Mouse (Mus musculus) hindbrain, postnatal 0 days (tissue): ENCODE measurements around the gene Tacc2. TPM values are rescaled to one million over a fixed set of nuclear protein-coding genes. Genes with fewer than 3 reads are reported as not detected.

Experiments used
- ATAC-seq: fragments of 200-750 bp; cut with Nextera tagmentation; 2 replicates; pipeline ENCODE4 v1.8.0; 2017; ENCODE audit warnings: mild to moderate bottlenecking, moderate TSS enrichment, moderate library complexity
- DNase-seq: peaks from one replicate; pipeline ENCODE4 v3.0.0-alpha.2; 2015; ENCODE audit warnings: low spot score
- H3K27ac ChIP-seq: fragments of 300-500 bp; sonication (generic); 2 replicates; pipeline ENCODE4 v1.5.1; 2014; ENCODE audit warnings: mild to moderate bottlenecking
- H3K27me3 ChIP-seq: fragments of 300-500 bp; sonication (generic); 2 replicates; pipeline ENCODE4 v1.6.1; 2014; ENCODE audit warnings: low read length, mixed read lengths; ENCODE audit not compliant: insufficient read depth
- H3K36me3 ChIP-seq: fragments of 300-500 bp; sonication (generic); 2 replicates; pipeline ENCODE4 v1.6.1; 2014; ENCODE audit warnings: low read length, mixed read lengths; ENCODE audit not compliant: insufficient read depth
- H3K4me1 ChIP-seq: fragments of 300-500 bp; sonication (generic); 2 replicates; pipeline ENCODE4 v1.6.1; 2014; ENCODE audit warnings: antibody characterized with exemption, low read length, mixed read lengths; ENCODE audit not compliant: insufficient read depth
- H3K4me2 ChIP-seq: fragments of 300-500 bp; sonication (generic); 2 replicates; pipeline ENCODE4 v1.6.1; 2014; ENCODE audit warnings: low read depth, mild to moderate bottlenecking, low read length, moderate library complexity, mixed read lengths
- H3K4me3 ChIP-seq: fragments of 300-500 bp; sonication (generic); 2 replicates; pipeline ENCODE4 v1.5.1; 2014; ENCODE audit warnings: low read length
- H3K9ac ChIP-seq: fragments of 300-500 bp; sonication (generic); replicated peaks from 2 replicates; pipeline ENCODE4 v1.6.1; 2014; ENCODE audit warnings: mild to moderate bottlenecking, low read length, moderate library complexity, mixed read lengths
- H3K9me3 ChIP-seq: fragments of 300-500 bp; sonication (generic); 2 replicates; pipeline ENCODE4 v1.6.1; 2016; ENCODE audit warnings: low read length, mixed read lengths
- CTCF ChIP-seq: IDR thresholded peaks from 2 replicates; pipeline ENCODE4 v1.5.1; 2016; ENCODE audit warnings: antibody characterized with exemption, control low read depth, low read depth
- WGBS: fragments of 180-500 bp; shearing (Covaris S2); extraction: QIAGEN DNeasy Blood & Tissue Kit; methylation state at CpG from one replicate; pipeline ENCODE4 v1.1.7; 2014; 5-methylcytosine and 5-hydroxymethylcytosine counted together
- polyA plus RNA-seq: library from polyadenylated mRNA; unstranded; fragments of >200 nt; fragmentation: Nextera tagmentation; extraction: Ambion mirVana; gene quantifications from 2 replicates; pipeline ENCODE4 v1.2.1, GENCODE M21; 2015
- total RNA-seq: library from RNA; depleted of rRNA; stranded (reverse); fragments of >200 nt; gene quantifications from 2 replicates; pipeline ENCODE4 v1.2.3, GENCODE M21; 2014

Tacc2 gene
- total and polyA plus RNA-seq, 2 experiments from 2014 or later, result 38.4 to 51.8 TPM

DNA sequence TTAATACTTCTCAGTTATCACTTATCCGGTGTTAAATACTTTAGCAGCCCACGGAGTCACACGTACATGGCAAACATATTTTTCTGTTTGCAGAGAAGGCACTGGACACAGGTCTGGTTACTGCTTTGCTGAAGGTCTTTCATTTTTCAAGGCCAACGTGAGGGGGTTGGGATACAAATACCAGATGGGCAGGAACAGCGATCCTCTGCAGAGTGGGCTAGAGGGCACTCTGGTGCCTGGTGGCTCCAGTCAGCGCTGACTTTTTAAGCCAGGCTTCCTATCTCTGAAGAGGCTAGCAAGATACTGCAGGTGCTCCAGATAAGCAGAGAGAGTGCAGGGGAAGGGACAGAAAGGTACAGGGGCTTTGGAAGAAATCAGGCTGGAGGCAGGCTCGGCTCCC lies 58.0 kb downstream of the Tacc2 start:
- Histone ChIP-seq H3K9me3 (no peaks in the 10 kb centered on the region), H3K9ac (no peak overlapping the region), H3K27me3 (no peaks in the 10 kb centered on the region), H3K36me3 (no peaks in the 10 kb centered on the region), H3K4me2 (no peak overlapping the region), H3K4me3 (no peak overlapping the region), H3K4me1 (no peaks in the 10 kb centered on the region), H3K27ac (no peak overlapping the region)
- ATAC-seq (no peak), DNase-seq (no peak)
- WGBS, result 60% methylated on average over 7 of the region's 7 CpGs
- no peak for TF ChIP-seq CTCF

DNA sequence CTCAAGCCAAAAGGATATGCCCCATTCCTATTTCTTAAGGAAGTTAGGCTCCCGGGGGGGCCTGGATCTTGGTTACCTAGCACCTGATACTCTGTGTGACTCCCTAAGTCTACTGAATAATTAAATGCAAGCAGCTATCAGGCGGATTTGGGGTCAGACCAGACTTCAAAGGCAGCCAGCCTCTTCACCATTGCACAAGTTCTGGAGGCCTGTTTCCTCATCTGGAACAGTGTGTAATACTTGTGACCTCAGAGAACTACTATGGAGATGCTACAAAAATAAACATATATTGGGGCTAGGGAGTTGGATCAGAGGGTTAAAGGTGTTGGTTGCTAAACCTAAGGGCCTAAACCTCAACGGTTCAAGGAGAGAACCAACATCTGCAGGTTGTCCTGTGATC lies 59.0 kb downstream of the Tacc2 start:
- Histone ChIP-seq H3K4me1 (no peaks in the 10 kb centered on the region), H3K27me3 (no peaks in the 10 kb centered on the region), H3K4me2 (no peak overlapping the region), H3K9me3 (no peaks in the 10 kb centered on the region), H3K36me3 (no peaks in the 10 kb centered on the region), H3K9ac (no peak overlapping the region), H3K27ac (no peak overlapping the region), H3K4me3 (no peak overlapping the region)
- no peak for ATAC-seq
- no peak for DNase-seq
- WGBS, result 82% methylated on average over 3 of the region's 3 CpGs
- no peak for TF ChIP-seq CTCF

DNA sequence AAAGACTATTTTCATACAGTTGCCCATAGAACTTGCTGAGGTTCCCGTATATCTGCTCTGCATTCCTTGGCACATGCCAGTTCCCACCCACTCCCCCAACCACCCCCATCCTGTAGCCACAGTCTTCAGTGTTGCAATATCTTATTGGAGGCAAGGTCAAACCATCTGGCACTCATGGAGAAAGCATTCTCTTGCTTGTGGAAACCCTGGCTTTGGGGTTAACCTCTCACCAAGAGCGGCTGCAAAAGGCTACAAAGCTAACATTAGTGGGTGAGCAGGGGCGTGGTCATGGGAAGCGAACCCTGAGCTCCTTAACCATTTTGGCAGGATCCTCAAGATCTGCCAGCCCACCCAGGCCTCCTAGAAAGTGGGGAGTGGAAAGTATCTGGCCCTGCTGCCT lies 59.7 kb downstream of the Tacc2 start:
- no peak for ATAC-seq
- WGBS, result 88% methylated on average over 4 of the region's 4 CpGs

DNA sequence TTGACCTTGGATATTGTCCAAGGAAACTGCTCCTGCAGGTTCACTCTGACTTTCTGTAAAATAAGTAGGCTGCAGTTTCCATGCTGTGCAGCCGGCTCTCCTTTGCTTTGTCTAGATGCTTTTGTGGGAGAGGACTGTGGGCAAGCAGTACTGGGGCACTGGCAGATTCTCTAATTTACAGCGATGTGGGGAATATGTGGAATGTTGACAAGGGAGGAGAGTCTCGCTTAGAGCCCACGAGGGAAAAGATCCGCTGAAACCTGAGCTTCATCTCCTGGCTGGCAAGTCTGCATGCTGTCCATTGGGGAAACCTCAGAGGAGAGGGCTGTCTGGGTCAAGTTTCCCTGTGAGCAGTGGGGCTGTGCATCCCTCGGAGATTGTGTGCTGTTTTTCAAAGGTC lies 60.6 kb downstream of the Tacc2 start:
- Histone ChIP-seq H3K27ac (no peak overlapping the region), H3K4me3 (no peak overlapping the region), H3K9ac (no peak overlapping the region), H3K9me3 (no peaks in the 10 kb centered on the region), H3K36me3 (no peaks in the 10 kb centered on the region), H3K4me2 (no peak overlapping the region), H3K27me3 (no peaks in the 10 kb centered on the region), H3K4me1 (no peaks in the 10 kb centered on the region)
- ATAC-seq (no peak), DNase-seq (no peak)
- no peak for TF ChIP-seq CTCF
- WGBS, result 38% methylated on average over 6 of the region's 6 CpGs

More for the DNA sequence above, 59.7 kb downstream of the Tacc2 start:
- Histone ChIP-seq H3K4me3 (no peak overlapping the region), H3K9me3 (no peaks in the 10 kb centered on the region), H3K27ac (no peak overlapping the region), H3K27me3 (no peaks in the 10 kb centered on the region), H3K4me1 (no peaks in the 10 kb centered on the region), H3K9ac (no peak overlapping the region), H3K4me2 (no peak overlapping the region), H3K36me3 (no peaks in the 10 kb centered on the region)
- DNase-seq, result no peak
- TF ChIP-seq CTCF, result no peak

DNA sequence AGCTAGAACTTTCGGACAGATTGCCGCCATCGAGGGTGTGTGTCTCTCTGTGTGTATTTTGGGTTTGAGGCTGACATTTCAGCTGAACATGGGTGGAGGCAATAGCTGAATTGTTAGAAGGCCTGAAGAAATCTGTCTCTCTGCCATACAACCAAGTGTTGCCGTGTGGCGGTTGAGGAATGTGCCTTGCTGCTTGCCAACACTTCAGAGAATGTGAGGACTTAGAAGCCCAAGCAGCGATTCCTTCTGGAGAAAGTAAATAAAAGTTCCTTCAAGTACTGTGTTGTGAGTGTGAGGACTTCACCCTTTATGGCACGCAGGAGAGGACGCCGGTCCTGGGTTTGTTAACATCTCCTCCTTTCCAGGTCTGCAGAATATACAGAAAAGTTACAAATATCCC lies 63.4 kb downstream of the Tacc2 start:
- WGBS, result 75% methylated on average over 9 of the region's 9 CpGs
- ATAC-seq (no peak), DNase-seq (no peak)
- no peak overlapping the region for H3K9ac ChIP-seq
- H3K9me3 ChIP-seq, result no peaks in the 10 kb centered on the region
- H3K36me3 ChIP-seq, result no peaks in the 10 kb centered on the region
- no peak overlapping the region for H3K4me3 ChIP-seq
- no peaks in the 10 kb centered on the region for H3K27me3 ChIP-seq
- TF ChIP-seq CTCF, result no peak
- H3K27ac ChIP-seq, result no peak overlapping the region
- no peaks in the 10 kb centered on the region; the same call in 1 of the 2 replicates for H3K4me1 ChIP-seq
- H3K4me2 ChIP-seq, result no peak overlapping the region

DNA sequence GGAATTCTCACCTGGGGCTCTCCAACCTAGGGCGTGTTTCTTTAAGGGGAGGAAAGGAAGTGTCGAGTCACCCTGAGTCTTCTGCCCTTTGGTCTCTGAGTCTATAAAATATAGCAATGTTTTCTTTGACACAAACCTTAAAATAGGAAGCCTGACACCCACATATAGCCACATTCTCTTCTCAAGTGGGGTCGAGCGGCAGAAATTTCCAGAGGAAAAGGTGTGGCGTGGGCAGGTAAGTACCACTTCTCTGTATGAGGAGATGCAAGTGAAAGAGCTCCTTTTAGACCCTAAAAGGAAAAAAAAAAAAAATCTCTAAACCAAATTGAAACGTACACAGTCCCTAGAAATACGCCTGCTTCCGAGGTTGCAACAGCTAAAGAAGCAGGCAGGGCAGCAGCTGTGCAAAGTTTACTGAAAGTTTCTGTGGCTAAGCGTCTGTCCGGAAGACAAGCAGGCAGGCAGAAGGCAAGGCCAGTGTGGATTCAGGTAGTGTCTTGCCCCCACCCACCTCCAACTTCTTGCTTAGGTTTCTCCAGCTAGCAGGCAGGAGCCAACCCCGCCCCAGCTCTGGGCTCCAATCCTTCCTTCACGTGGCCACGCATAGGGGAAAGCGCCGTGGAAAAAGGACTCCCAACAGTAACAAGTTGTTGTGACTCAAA lies 68.2 kb downstream of the Tacc2 start:
- H3K4me3 ChIP-seq, result peak overlapping the region; percentile 44
- DNase-seq, result no peak
- TF ChIP-seq CTCF, result no peak
- no peaks in the 10 kb centered on the region for H3K27me3 ChIP-seq
- H3K4me1 ChIP-seq, result no peaks in the 10 kb centered on the region; the same call in 1 of the 2 replicates
- peak overlapping the region; percentile 99 for H3K4me2 ChIP-seq
- H3K27ac ChIP-seq, result peak overlapping the region; percentile 43
- 20% methylated on average over 15 of the region's 15 CpGs for WGBS
- peak overlapping the region; percentile 38; the same call in 1 of the 2 replicates for H3K9ac ChIP-seq
- no peaks in the 10 kb centered on the region for H3K36me3 ChIP-seq
- ATAC-seq, result no peak
- no peaks in the 10 kb centered on the region for H3K9me3 ChIP-seq

GRCm38 (mm10) chr7:130645994-130646761 lies 68.9 kb downstream of the Tacc2 start:
- Histone ChIP-seq H3K36me3 (no peaks in the 10 kb centered on the region), H3K27ac (peak overlapping the region; percentile 43), H3K27me3 (no peaks in the 10 kb centered on the region), H3K9ac (peak overlapping the region; percentile 38; the same call in 1 of the 2 replicates), H3K9me3 (no peaks in the 10 kb centered on the region), H3K4me1 (no peaks in the 10 kb centered on the region; the same call in 1 of the 2 replicates), H3K4me3 (peak overlapping the region; percentile 44), H3K4me2 (peak overlapping the region; percentile 99)
- peak; percentile 79 for ATAC-seq
- DNase-seq, result peak; percentile 52
- TF ChIP-seq CTCF, result peak; percentile 34; the same call in 1 of the 2 replicates
- WGBS, result under 1% methylated on average over 51 of the region's 55 CpGs
